Mouse (Mus musculus) heart, embryonic 10.5 days (tissue): Measurements from ENCODE around the gene 2310061N02Rik. TPM values are rescaled to one million over a fixed set of nuclear protein-coding genes. Genes with fewer than 3 reads are reported as not detected.
"Not testable (repeated sequence)": the region's sequence is repeated elsewhere in the genome, so short reads cannot be mapped to it uniquely, and the experiment has no call there.

Experiments used
- DNase-seq: peaks from one replicate; pipeline ENCODE4 v3.0.0-alpha.2; 2017; ENCODE audit warnings: low spot score
- H3K27ac ChIP-seq: fragments of 300-500 bp; sonication (generic); 2 replicates; pipeline ENCODE4 v1.5.1; 2016; ENCODE audit warnings: mild to moderate bottlenecking
- H3K27me3 ChIP-seq: fragments of 300-500 bp; sonication (generic); 2 replicates; pipeline ENCODE4 v1.6.1; 2016; ENCODE audit warnings: mild to moderate bottlenecking; ENCODE audit not compliant: poor library complexity, insufficient read depth, severe bottlenecking
- H3K36me3 ChIP-seq: fragments of 300-500 bp; sonication (generic); 2 replicates; pipeline ENCODE4 v1.6.1; 2016; ENCODE audit warnings: mild to moderate bottlenecking, moderate library complexity
- H3K4me1 ChIP-seq: fragments of 300-500 bp; sonication (generic); 2 replicates; pipeline ENCODE4 v1.6.1; 2016; ENCODE audit warnings: mild to moderate bottlenecking
- H3K4me3 ChIP-seq: fragments of 300-500 bp; sonication (generic); 2 replicates; pipeline ENCODE4 v1.5.1; 2016; ENCODE audit warnings: mild to moderate bottlenecking, moderate library complexity
- H3K9me3 ChIP-seq: fragments of 300-500 bp; sonication (generic); 2 replicates; pipeline ENCODE4 v1.6.1; 2016; ENCODE audit warnings: mild to moderate bottlenecking, moderate library complexity
- WGBS: fragments of 180-500 bp; shearing (Covaris S2); methylation state at CpG from one replicate; pipeline ENCODE4 v1.1.7; 2016; 5-methylcytosine and 5-hydroxymethylcytosine counted together
- polyA plus RNA-seq: library from polyadenylated mRNA; unstranded; fragments of >200 nt; fragmentation: Nextera tagmentation; extraction: Ambion mirVana; gene quantifications from 2 replicates; pipeline ENCODE4 v1.2.1, GENCODE M21; 2016

2310061N02Rik gene
- polyA plus RNA-seq, result not detected in 2 replicates

- no peaks in the 10 kb centered on the region for H3K36me3 ChIP-seq
- WGBS, result 89% methylated on average over 10 of the region's 10 CpGs
- H3K9me3 ChIP-seq, result no peaks in the 10 kb centered on the region
- no peaks in the 10 kb centered on the region for H3K27me3 ChIP-seq
- H3K4me1 ChIP-seq, result no peaks in the 10 kb centered on the region
- DNase-seq, result no peak
- H3K4me3 ChIP-seq, result no peak within 1 kb of the TSS
- H3K27ac ChIP-seq, result no peak within 1 kb of the TSS
Observed at GRCm38 (mm10) chr16:88707496-88708012, at the start of gene 2310061N02Rik. TSS of gene 2310061N02Rik (minus strand) at chr16:88707962.

- H3K9me3 ChIP-seq, H3K27me3 ChIP-seq, H3K36me3 ChIP-seq, H3K27ac ChIP-seq, H3K4me1 ChIP-seq, DNase-seq, H3K4me3 ChIP-seq: not testable (repeated sequence)
- 84% methylated on average over 3 of the region's 3 CpGs for WGBS
Observed at GRCm38 (mm10) chr16:88751535-88751934, 43.8 kb upstream of the 2310061N02Rik start, which contains the start of gene Krtap13. TSS of gene Krtap13 (minus strand) at chr16:88751635.

GRCm38 (mm10) chr16:88747943-88748342 is 40.2 kb upstream of the 2310061N02Rik start:
- H3K36me3 ChIP-seq, result no peaks in the 10 kb centered on the region
- 81% methylated on average over 4 of the region's 4 CpGs for WGBS

GRCm38 (mm10) chr16:88744750-88745340 is 37.1 kb upstream of the 2310061N02Rik start:
- no peak overlapping the region for H3K4me3 ChIP-seq
- H3K9me3 ChIP-seq, result no peaks in the 10 kb centered on the region
- WGBS, result 71% methylated on average over 4 of the region's 4 CpGs
- DNase-seq, result no peak
- H3K4me1 ChIP-seq, result no peaks in the 10 kb centered on the region
- H3K27me3 ChIP-seq, result no peaks in the 10 kb centered on the region
- H3K36me3 ChIP-seq, result no peaks in the 10 kb centered on the region
- no peak overlapping the region for H3K27ac ChIP-seq

More at GRCm38 (mm10) chr16:88747943-88748342, 40.2 kb upstream of the 2310061N02Rik start:
- no peak for DNase-seq
- Histone ChIP-seq H3K4me3 (no peak overlapping the region), H3K27ac (no peak overlapping the region), H3K27me3 (no peaks in the 10 kb centered on the region), H3K9me3 (no peaks in the 10 kb centered on the region), H3K4me1 (no peaks in the 10 kb centered on the region)

- no peak for DNase-seq
- no peaks in the 10 kb centered on the region for H3K4me1 ChIP-seq
- no peaks in the 10 kb centered on the region for H3K27me3 ChIP-seq
- H3K9me3 ChIP-seq, result no peaks in the 10 kb centered on the region
- WGBS, result 68% methylated on average over 2 of the region's 2 CpGs
- H3K4me3 ChIP-seq, result no peak overlapping the region
- H3K36me3 ChIP-seq, result no peaks in the 10 kb centered on the region
- H3K27ac ChIP-seq, result no peak overlapping the region
Observed at GRCm38 (mm10) chr16:88735391-88735790, 27.6 kb upstream of the 2310061N02Rik start.

GRCm38 (mm10) chr16:88728812-88729275 is 21.1 kb upstream of the 2310061N02Rik start, which contains the start of gene Krtap13-1:
TSS of gene Krtap13-1 (plus strand) at chr16:88728862.
- 65% methylated on average over 4 of the region's 4 CpGs for whole genome bisulfite sequencing
- no peaks in the 10 kb centered on the region for H3K27me3 ChIP-seq
- H3K36me3 ChIP-seq, result no peaks in the 10 kb centered on the region

GRCm38 (mm10) chr16:88720031-88720430 is 12.3 kb upstream of the 2310061N02Rik start:
- H3K9me3 ChIP-seq, result no peaks in the 10 kb centered on the region
- WGBS, result 37% methylated on average over 1 of the region's 1 CpGs
- H3K4me1 ChIP-seq, result no peaks in the 10 kb centered on the region
- DNase-seq, result no peak
- H3K27ac ChIP-seq, result no peak overlapping the region
- H3K27me3 ChIP-seq, result no peaks in the 10 kb centered on the region
- H3K4me3 ChIP-seq, result no peak overlapping the region
- no peaks in the 10 kb centered on the region for H3K36me3 ChIP-seq

More at GRCm38 (mm10) chr16:88728812-88729275, 21.1 kb upstream of the 2310061N02Rik start, which contains the start of gene Krtap13-1:
- Histone ChIP-seq H3K4me3 (no peak within 1 kb of the TSS), H3K9me3 (no peaks in the 10 kb centered on the region), H3K27ac (no peak within 1 kb of the TSS), H3K4me1 (no peaks in the 10 kb centered on the region)
- DNase-seq, result no peak

GRCm38 (mm10) chr16:88716549-88716948 is 8.8 kb upstream of the 2310061N02Rik start:
- H3K27me3 ChIP-seq, result no peaks in the 10 kb centered on the region
- H3K9me3 ChIP-seq, result no peaks in the 10 kb centered on the region
- H3K4me1 ChIP-seq, result no peaks in the 10 kb centered on the region
- no peak for DNase-seq
- no peaks in the 10 kb centered on the region for H3K36me3 ChIP-seq
- H3K4me3 ChIP-seq, result no peak overlapping the region
- H3K27ac ChIP-seq, result no peak overlapping the region

- Histone ChIP-seq H3K9me3 (no peaks in the 10 kb centered on the region), H3K4me1 (no peaks in the 10 kb centered on the region), H3K36me3 (no peaks in the 10 kb centered on the region), H3K27me3 (no peaks in the 10 kb centered on the region), H3K27ac (no peak overlapping the region), H3K4me3 (no peak overlapping the region)
- 81% methylated on average over 6 of the region's 6 CpGs for WGBS
- no peak for DNase-seq
Observed at GRCm38 (mm10) chr16:88711245-88711644, 3.5 kb upstream of the 2310061N02Rik start.

- 76% methylated on average over 4 of the region's 4 CpGs for WGBS
- Histone ChIP-seq H3K4me3 (no peak overlapping the region), H3K4me1 (no peaks in the 10 kb centered on the region), H3K9me3 (no peaks in the 10 kb centered on the region), H3K36me3 (no peaks in the 10 kb centered on the region), H3K27ac (no peak overlapping the region), H3K27me3 (no peaks in the 10 kb centered on the region)
- DNase-seq, result no peak
Observed at GRCm38 (mm10) chr16:88710757-88711156, 3.0 kb upstream of the 2310061N02Rik start.

GRCm38 (mm10) chr16:88701072-88701864 is 6.5 kb downstream of the 2310061N02Rik start:
- Histone ChIP-seq H3K4me1 (no peaks in the 10 kb centered on the region), H3K4me3 (no peak overlapping the region), H3K9me3 (no peaks in the 10 kb centered on the region), H3K27me3 (no peaks in the 10 kb centered on the region), H3K36me3 (no peaks in the 10 kb centered on the region), H3K27ac (no peak overlapping the region)
- DNase-seq, result no peak
- 55% methylated on average over 4 of the region's 4 CpGs for WGBS

GRCm38 (mm10) chr16:88696256-88696655 is 11.5 kb downstream of the 2310061N02Rik start:
- WGBS, result 77% methylated on average over 4 of the region's 4 CpGs
- DNase-seq, result no peak
- no peaks in the 10 kb centered on the region for H3K27me3 ChIP-seq
- no peaks in the 10 kb centered on the region for H3K9me3 ChIP-seq
- no peak overlapping the region for H3K27ac ChIP-seq
- H3K36me3 ChIP-seq, result no peaks in the 10 kb centered on the region
- H3K4me3 ChIP-seq, result no peak overlapping the region
- no peaks in the 10 kb centered on the region for H3K4me1 ChIP-seq

GRCm38 (mm10) chr16:88681282-88681681 is 26.5 kb downstream of the 2310061N02Rik start:
- H3K9me3 ChIP-seq, result no peaks in the 10 kb centered on the region
- no peaks in the 10 kb centered on the region for H3K36me3 ChIP-seq
- no peak for DNase-seq
- WGBS, result 69% methylated on average over 2 of the region's 2 CpGs
- H3K4me1 ChIP-seq, result no peaks in the 10 kb centered on the region
- H3K27ac ChIP-seq, result no peak overlapping the region
- no peak overlapping the region for H3K4me3 ChIP-seq
- no peaks in the 10 kb centered on the region for H3K27me3 ChIP-seq
